Mouse (Mus musculus): ENCODE data around the gene Elof1. TPM values are rescaled to one million over a fixed set of nuclear protein-coding genes. Genes with fewer than 3 reads are reported as not detected.
"Not testable (repeated sequence)": the region's sequence is repeated elsewhere in the genome, so short reads cannot be mapped to it uniquely, and the experiment has no call there.

The Elof1 gene
- polyA plus RNA-seq, 1 experiment: 95.3 TPM

DNA sequence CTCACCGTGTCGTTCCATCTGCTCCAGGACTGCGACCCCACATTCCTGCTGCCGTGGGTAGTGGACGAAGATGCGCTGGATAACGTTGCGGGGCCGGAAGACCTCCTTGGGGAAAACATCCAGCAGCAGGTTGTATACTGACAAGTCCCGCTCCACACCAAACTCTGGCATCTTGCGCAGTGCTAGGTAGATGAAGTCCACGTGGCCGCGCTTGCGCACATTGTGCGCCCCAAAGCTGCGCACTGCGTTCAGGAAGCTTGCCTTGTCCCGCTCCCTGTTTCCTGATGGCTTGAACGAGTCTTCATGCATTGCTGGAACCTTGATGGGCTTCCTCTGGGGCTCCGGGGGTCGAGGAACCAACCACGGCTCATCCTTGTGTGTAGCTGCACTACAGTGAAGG lies 40.7 kb downstream of the Elof1 start:
- no peak overlapping the region for H3ac ChIP-seq (ENCODE audit: control insufficient read depth, insufficient read length)
- no peaks in the 10 kb centered on the region for H3K27me3 ChIP-seq (ENCODE audit: control insufficient read depth, insufficient read depth, insufficient read length)
- no peak overlapping the region for H3K4me2 ChIP-seq (ENCODE audit: low read depth)
- H3K79me2 ChIP-seq (ENCODE audit: control insufficient read depth, insufficient read depth): no peaks in the 10 kb centered on the region
- H3K36me3 ChIP-seq (ENCODE audit: control insufficient read depth, insufficient read depth): peaks cover 8% of the 10 kb centered on the region
- no peak overlapping the region for H3K4me3 ChIP-seq
- TF ChIP-seq CEBPB (IDR thresholded peaks at IDR 0.05; ENCODE audit: insufficient read depth, poor library complexity, severe bottlenecking): no peak

DNA sequence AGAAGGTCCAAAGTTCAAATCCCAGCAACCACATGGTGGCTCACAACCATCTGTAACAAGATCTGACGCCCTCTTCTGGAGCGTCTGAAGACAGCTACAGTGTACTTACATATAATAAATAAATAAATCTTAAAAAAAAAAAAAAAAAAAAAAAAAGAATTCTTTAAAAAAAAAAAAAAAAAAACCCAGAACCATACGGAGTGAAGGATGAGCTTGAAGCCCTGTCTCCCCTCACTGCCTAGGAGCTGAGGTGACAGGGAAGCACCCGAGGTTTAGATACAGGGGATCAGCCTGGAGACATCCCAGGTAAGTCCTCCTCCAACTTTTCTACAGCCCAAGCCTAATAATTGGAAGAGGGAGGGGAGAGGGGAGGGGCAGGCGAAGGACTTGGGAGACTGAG lies 41.2 kb downstream of the Elof1 start:
- H3ac ChIP-seq (ENCODE audit: control insufficient read depth, insufficient read length); H3K27me3 ChIP-seq (ENCODE audit: control insufficient read depth, insufficient read depth, insufficient read length); H3K4me2 ChIP-seq (ENCODE audit: low read depth); H3K4me3 ChIP-seq; H3K36me3 ChIP-seq (ENCODE audit: control insufficient read depth, insufficient read depth); H3K79me2 ChIP-seq (ENCODE audit: control insufficient read depth, insufficient read depth): not testable (repeated sequence)

DNA sequence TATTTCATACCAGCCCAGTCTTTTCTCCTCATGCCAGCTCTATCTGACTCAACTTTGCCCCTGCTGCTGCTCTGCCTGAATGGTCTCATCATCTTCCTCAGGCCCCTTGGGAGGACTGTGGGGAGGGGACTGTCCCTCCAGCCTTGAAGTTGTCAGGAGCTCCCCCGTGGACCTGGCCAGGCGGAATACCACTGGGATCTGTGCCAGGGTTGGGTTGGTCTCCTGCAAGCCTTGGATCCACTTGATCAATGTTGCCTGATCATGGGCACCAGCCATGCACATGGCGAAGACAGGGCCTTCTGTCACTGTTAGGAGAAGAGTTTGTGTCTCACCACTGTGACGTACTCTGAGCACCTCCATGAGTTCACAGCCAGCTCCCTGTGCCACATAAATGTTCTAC lies 44.7 kb downstream of the Elof1 start:
- no peaks in the 10 kb centered on the region for H3K79me2 ChIP-seq (ENCODE audit: control insufficient read depth, insufficient read depth)
- H3K36me3 ChIP-seq (ENCODE audit: control insufficient read depth, insufficient read depth): no peaks in the 10 kb centered on the region
- peak overlapping the region; percentile 83 for H3K4me2 ChIP-seq (ENCODE audit: low read depth)
- peak overlapping the region; percentile 26 for H3K4me3 ChIP-seq
- H3ac ChIP-seq (ENCODE audit: control insufficient read depth, insufficient read length): no peak overlapping the region
- no peaks in the 10 kb centered on the region for H3K27me3 ChIP-seq (ENCODE audit: control insufficient read depth, insufficient read depth, insufficient read length)
- TF ChIP-seq MAX (IDR thresholded peaks at IDR 0.05; ENCODE audit: low read depth): no peak
- TF ChIP-seq REST (IDR thresholded peaks at IDR 0.05; ENCODE audit: insufficient read depth, insufficient read length): no peak

DNA sequence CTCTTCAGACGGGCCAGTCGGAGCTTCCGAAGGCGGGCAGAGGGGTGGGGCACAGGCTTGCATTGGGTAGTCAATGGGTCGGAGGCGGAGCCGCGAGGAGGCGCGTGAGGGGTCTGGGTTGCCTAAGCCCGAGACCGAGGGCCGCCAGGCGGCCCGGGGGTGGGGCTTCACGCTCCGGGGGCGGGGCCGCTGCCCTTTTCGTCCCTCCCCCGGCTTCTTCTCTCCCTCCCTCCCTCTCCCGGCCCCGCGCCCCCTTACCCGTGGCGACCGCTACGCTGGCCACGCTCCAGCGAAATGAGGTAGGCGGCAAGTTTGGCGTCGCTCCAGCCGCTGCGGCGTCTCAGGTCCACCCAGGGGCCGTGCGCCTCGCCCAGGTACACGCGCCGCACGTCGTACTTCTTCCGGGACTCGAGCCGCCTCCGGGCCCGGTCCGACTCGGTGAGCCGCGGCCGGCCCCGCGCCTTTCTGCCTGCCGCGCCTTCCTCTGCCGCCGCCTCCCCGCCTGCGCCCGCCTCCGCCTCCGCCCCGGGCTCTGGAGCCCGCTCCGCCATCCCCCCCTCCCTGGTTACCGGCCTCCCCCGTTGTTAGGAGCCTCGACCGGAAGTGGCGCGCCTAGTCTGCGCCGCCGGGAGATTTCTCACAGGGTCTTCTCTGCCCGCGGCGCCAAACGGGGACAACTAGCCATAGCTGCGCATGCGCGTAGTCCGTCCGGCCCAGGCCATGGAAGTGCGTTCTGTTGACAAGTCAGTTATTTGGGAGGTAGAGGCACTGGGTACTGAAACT lies 46.0 kb downstream of the Elof1 start, which contains the start of the genes Gm49318 and Zfp653:
TSS of gene Gm49318 (minus strand) at position 469 of the 783 bp plus-strand sequence.
TSS of gene Zfp653 (minus strand) at position 586 of the 783 bp plus-strand sequence.
- Histone ChIP-seq H3ac (ENCODE audit: control insufficient read depth, insufficient read length) (peak within 1 kb of the TSS; percentile 82), H3K4me3 (peak within 1 kb of the TSS; percentile 26), H3K4me2 (ENCODE audit: low read depth) (peak within 1 kb of the TSS; percentile 83), H3K36me3 (ENCODE audit: control insufficient read depth, insufficient read depth) (no peaks in the 10 kb centered on the region), H3K79me2 (ENCODE audit: control insufficient read depth, insufficient read depth) (no peaks in the 10 kb centered on the region), H3K27me3 (ENCODE audit: control insufficient read depth, insufficient read depth, insufficient read length) (no peaks in the 10 kb centered on the region)
- no peak for TF ChIP-seq MAX (IDR thresholded peaks at IDR 0.05; ENCODE audit: low read depth)
- no peak for TF ChIP-seq MYOG (IDR thresholded peaks at IDR 0.05; ENCODE audit: control insufficient read depth in 1 of 3, insufficient read depth in 1 of 3, insufficient read length in 2 of 3, low read depth in 2 of 3)
- TF ChIP-seq TCF12 (IDR thresholded peaks at IDR 0.05; ENCODE audit: insufficient read depth, poor library complexity, severe bottlenecking): no peak
- peak; percentile 10 for TF ChIP-seq SRF (IDR thresholded peaks at IDR 0.05; ENCODE audit: control insufficient read depth, insufficient read length, low read depth)
- TF ChIP-seq CEBPB (IDR thresholded peaks at IDR 0.05; ENCODE audit: insufficient read depth, poor library complexity, severe bottlenecking): no peak
- no peak for TF ChIP-seq USF1 (IDR thresholded peaks at IDR 0.05; ENCODE audit: low read depth)
- TF ChIP-seq REST (IDR thresholded peaks at IDR 0.05; ENCODE audit: insufficient read depth, insufficient read length): no peak
- TF ChIP-seq MYOD1 (IDR thresholded peaks at IDR 0.05; ENCODE audit: control insufficient read depth in 1 of 3, insufficient read length in 2 of 3, low read depth in 2 of 3): no peak
- peak; percentile 18 for TF ChIP-seq E2F4 (IDR thresholded peaks at IDR 0.05; ENCODE audit: insufficient read depth)
- no peak for TF ChIP-seq TCF3 (IDR thresholded peaks at IDR 0.05; ENCODE audit: insufficient read length, low read depth)
- peak; percentile 79 for TF ChIP-seq POLR2AphosphoS2 (IDR thresholded peaks at IDR 0.05; ENCODE audit: insufficient read length, low read depth)
- TF ChIP-seq POLR2A (IDR thresholded peaks at IDR 0.05; ENCODE audit: insufficient read length, low read depth): peak; percentile 71

DNA sequence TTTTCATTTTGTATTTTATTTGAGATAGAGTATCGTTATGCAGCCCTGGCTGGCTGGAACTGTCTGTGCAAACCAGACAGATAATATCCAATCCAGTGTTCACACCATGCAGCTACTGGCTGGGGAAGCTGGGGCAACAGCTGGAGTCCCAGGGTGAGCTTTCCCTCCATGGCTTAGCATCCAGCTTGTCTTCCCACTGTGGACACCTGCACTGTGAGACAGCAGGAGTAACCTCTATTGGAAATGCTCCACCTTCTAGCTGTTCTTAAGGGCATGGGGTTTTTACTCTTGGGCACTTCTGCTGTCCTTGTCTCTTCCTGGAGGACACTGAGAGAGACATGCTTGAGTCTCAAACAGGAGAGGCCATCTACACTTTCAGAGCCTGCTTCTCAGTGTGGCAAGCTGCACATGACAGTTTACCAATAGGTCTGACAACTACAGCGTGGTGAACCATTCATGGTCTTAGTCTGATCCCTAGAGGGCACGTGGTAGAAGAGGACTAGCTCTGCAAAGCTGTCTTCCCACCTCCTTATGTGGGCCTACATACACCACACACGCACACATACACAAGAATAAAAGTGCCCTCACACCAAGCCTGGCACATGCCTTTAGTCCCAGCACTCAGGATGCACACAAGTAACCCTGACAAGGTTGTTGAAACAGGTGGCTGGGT lies 47.0 kb downstream of the Elof1 start:
- Histone ChIP-seq H3K79me2 (ENCODE audit: control insufficient read depth, insufficient read depth) (no peaks in the 10 kb centered on the region), H3K4me3 (peak overlapping the region; percentile 26), H3K36me3 (ENCODE audit: control insufficient read depth, insufficient read depth) (no peaks in the 10 kb centered on the region), H3K27me3 (ENCODE audit: control insufficient read depth, insufficient read depth, insufficient read length) (no peaks in the 10 kb centered on the region), H3K4me2 (ENCODE audit: low read depth) (peak overlapping the region; percentile 73), H3ac (ENCODE audit: control insufficient read depth, insufficient read length) (peak overlapping the region; percentile 82)
- TF ChIP-seq REST (IDR thresholded peaks at IDR 0.05; ENCODE audit: insufficient read depth, insufficient read length) (no peak), MYOG (IDR thresholded peaks at IDR 0.05; ENCODE audit: control insufficient read depth in 1 of 3, insufficient read depth in 1 of 3, insufficient read length in 2 of 3, low read depth in 2 of 3) (no peak), MAX (IDR thresholded peaks at IDR 0.05; ENCODE audit: low read depth) (no peak), USF1 (IDR thresholded peaks at IDR 0.05; ENCODE audit: low read depth) (no peak), POLR2AphosphoS2 (IDR thresholded peaks at IDR 0.05; ENCODE audit: insufficient read length, low read depth) (no peak), SRF (IDR thresholded peaks at IDR 0.05; ENCODE audit: control insufficient read depth, insufficient read length, low read depth) (no peak), MYOD1 (IDR thresholded peaks at IDR 0.05; ENCODE audit: control insufficient read depth in 1 of 3, insufficient read length in 2 of 3, low read depth in 2 of 3) (no peak), TCF12 (IDR thresholded peaks at IDR 0.05; ENCODE audit: insufficient read depth, poor library complexity, severe bottlenecking) (no peak)
